Mouse (Mus musculus) heart, embryonic 13.5 days (tissue): Measurements from ENCODE around the gene Saysd1. TPM values are rescaled to one million over a fixed set of nuclear protein-coding genes. Genes with fewer than 3 reads are reported as not detected.
"Not testable (repeated sequence)": the region's sequence is repeated elsewhere in the genome, so short reads cannot be mapped to it uniquely, and the experiment has no call there.

Experiments
- ATAC-seq: fragments of 200-750 bp; cut with Nextera tagmentation; 2 replicates; pipeline ENCODE4 v1.8.0; 2017; ENCODE audit warnings: moderate TSS enrichment; ENCODE audit not compliant: insufficient number of reproducible peaks, low FRiP score, low TSS enrichment; ENCODE audit errors: extremely low read depth
- H3K27ac ChIP-seq: fragments of 300-500 bp; sonication (generic); replicated peaks from 2 replicates; pipeline ENCODE4 v1.5.1; 2015; ENCODE audit warnings: moderate library complexity, mild to moderate bottlenecking, inconsistent platforms
- H3K27me3 ChIP-seq: fragments of 300-500 bp; sonication (generic); replicated peaks from 2 replicates; pipeline ENCODE4 v1.6.1; 2015; ENCODE audit warnings: mild to moderate bottlenecking, inconsistent platforms
- H3K36me3 ChIP-seq: fragments of 300-500 bp; sonication (generic); 2 replicates; pipeline ENCODE4 v1.6.1; 2015; ENCODE audit warnings: mild to moderate bottlenecking, inconsistent platforms
- H3K4me1 ChIP-seq: fragments of 300-500 bp; sonication (generic); 2 replicates; pipeline ENCODE4 v1.6.1; 2015; ENCODE audit warnings: inconsistent platforms
- H3K4me2 ChIP-seq: fragments of 300-500 bp; sonication (generic); 2 replicates; pipeline ENCODE4 v1.6.1; 2015; ENCODE audit warnings: inconsistent platforms, mild to moderate bottlenecking, moderate library complexity
- H3K4me3 ChIP-seq: fragments of 300-500 bp; sonication (generic); 2 replicates; pipeline ENCODE4 v1.5.1; 2015; ENCODE audit warnings: moderate library complexity, mild to moderate bottlenecking, inconsistent platforms
- H3K9ac ChIP-seq: fragments of 300-500 bp; sonication (generic); 2 replicates; pipeline ENCODE4 v1.6.1; 2015; ENCODE audit warnings: inconsistent platforms, mild to moderate bottlenecking, moderate library complexity
- H3K9me3 ChIP-seq: fragments of 300-500 bp; sonication (generic); 2 replicates; pipeline ENCODE4 v1.6.1; 2016; ENCODE audit warnings: inconsistent platforms
- WGBS: fragments of 180-500 bp; shearing (Covaris S2); methylation state at CpG from one replicate; pipeline ENCODE4 v1.1.7; 2015; ENCODE audit warnings: mixed read lengths; 5-methylcytosine and 5-hydroxymethylcytosine counted together
- polyA plus RNA-seq: library from polyadenylated mRNA; unstranded; fragments of >200 nt; fragmentation: Nextera tagmentation; extraction: Ambion mirVana; gene quantifications from 2 replicates; pipeline ENCODE4 v1.2.1, GENCODE M21; 2015

The Saysd1 gene
- polyA plus RNA-seq, 1 experiment from 2014 or later: 8.0 TPM

DNA sequence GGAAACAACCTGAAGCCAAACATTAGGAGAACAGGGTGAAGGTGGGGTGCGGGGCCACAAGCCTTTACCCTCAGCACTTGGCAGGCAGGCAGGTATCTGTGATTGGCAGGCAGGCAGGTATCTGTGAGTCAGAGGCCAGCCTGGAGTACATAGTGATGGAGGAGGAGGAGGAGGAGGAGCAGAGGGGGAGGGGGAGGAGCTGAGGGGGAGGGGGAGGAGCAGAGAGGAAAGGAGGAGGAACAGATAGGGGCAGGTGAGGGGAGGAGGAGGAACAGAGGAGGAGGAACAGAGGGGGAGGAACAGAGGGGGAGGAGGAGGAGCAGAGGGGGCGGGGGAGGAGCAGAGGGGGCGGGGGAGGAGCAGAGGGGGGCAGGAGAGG lies 105.6 kb downstream of the Saysd1 start:
- ATAC-seq: no peak
- no peaks in the 10 kb centered on the region for H3K9me3 ChIP-seq
- H3K27me3 ChIP-seq: no peaks in the 10 kb centered on the region
- H3K36me3 ChIP-seq: no peaks in the 10 kb centered on the region
- 61% methylated on average over 3 of the region's 3 CpGs for WGBS
- H3K4me2 ChIP-seq: no peak overlapping the region
- no peak overlapping the region for H3K4me3 ChIP-seq
- H3K27ac ChIP-seq: no peak overlapping the region
- no peak overlapping the region for H3K9ac ChIP-seq
- peaks cover 35% of the 10 kb centered on the region for H3K4me1 ChIP-seq

DNA sequence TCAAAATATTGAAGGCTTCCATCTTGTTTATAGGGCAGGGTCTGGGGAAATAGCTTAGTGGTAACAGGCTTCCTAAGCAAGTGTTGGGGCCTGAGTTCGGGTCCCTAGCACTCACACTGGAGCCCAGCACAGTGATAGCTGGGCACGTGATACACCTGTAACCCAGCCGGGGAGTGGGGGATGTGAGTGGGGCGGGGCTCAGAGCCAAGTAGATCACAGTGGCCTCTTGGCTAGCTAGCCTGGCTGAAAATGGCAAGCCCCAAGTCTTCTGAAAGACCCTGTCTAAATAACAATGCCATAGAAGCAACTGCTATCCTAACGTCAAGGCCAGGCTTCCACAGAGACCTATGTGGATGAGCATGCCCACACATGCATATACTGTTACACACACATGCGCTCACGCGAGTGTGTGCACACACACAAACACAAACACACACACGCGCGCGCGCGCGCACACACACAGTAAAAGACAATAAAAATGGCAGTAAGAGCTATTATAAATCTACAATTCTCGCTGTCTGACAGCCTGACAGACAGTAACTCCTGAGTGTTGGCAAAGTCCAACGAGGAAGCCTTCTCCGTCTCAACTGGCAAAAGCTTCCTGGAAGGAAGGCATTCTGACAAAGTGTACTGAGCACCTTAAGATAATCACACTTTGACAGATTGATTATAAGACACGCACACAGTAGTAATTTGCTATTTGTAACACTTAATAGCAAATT lies 106.2 kb downstream of the Saysd1 start:
- no peaks in the 10 kb centered on the region for H3K36me3 ChIP-seq
- H3K27me3 ChIP-seq: no peaks in the 10 kb centered on the region
- H3K9ac ChIP-seq: no peak overlapping the region
- no peaks in the 10 kb centered on the region for H3K9me3 ChIP-seq
- no peak overlapping the region for H3K4me3 ChIP-seq
- WGBS: 75% methylated on average over 19 of the region's 19 CpGs
- no peak overlapping the region for H3K27ac ChIP-seq
- no peak overlapping the region for H3K4me2 ChIP-seq
- ATAC-seq: no peak
- peaks cover 35% of the 10 kb centered on the region for H3K4me1 ChIP-seq

DNA sequence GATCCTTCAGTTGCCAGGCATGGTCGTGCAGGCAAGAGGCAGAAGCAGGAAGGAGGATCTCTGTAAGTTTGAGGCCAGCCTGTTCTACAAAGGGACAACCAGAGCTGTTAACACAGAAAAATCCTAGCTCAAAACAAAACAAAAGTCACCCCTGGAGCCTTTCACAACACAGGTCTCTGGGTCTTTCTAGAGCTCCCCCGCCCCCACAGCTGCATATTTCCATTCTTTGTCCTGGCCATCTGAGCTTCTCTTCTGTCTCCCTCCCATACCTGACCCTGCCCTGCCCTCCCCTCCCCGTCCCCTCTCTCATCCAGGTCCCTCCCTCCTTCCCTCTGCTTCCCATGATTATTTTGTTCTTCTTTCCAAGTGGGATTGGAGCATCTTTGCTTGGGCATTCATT lies 108.7 kb downstream of the Saysd1 start:
- H3K9me3 ChIP-seq: no peaks in the 10 kb centered on the region
- H3K4me3 ChIP-seq: no peak overlapping the region
- 60% methylated on average over 3 of the region's 3 CpGs for WGBS
- no peak overlapping the region for H3K27ac ChIP-seq
- no peak overlapping the region for H3K4me2 ChIP-seq
- H3K4me1 ChIP-seq: peaks cover 21% of the 10 kb centered on the region
- no peaks in the 10 kb centered on the region for H3K36me3 ChIP-seq
- no peaks in the 10 kb centered on the region for H3K27me3 ChIP-seq
- ATAC-seq: no peak
- H3K9ac ChIP-seq: no peak overlapping the region

DNA sequence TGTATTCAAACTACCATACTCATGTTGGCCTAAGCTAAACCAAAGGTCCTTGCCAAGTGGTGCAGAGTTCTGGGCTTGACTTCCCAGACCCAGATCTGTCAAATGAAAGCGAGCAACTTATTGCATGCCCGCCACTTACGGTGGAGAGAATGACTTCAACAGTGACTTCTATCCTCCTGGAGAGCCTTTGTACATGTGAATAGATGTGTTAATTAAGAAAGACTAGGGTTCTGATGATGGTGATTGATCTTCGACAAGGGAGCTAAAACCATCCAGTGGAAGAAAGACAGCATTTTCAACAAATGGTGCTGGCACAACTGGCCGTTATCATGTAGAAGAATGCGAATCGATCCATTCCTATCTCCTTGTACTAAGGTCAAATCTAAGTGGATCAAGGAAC lies 110.9 kb downstream of the Saysd1 start:
- not testable (repeated sequence) for H3K4me3 ChIP-seq, H3K9ac ChIP-seq, H3K27me3 ChIP-seq, H3K9me3 ChIP-seq, H3K4me2 ChIP-seq, H3K36me3 ChIP-seq, ATAC-seq, H3K27ac ChIP-seq, H3K4me1 ChIP-seq
- 81% methylated on average over 7 of the region's 7 CpGs for WGBS

Other genes with a start within 250 kb of the Saysd1 start
- 39.9 and 41.0 TPM in 2 replicates for gene Gng2, start 160.9 kb downstream of the Saysd1 start, polyA plus RNA-seq
- 3.0 and 3.1 TPM in 2 replicates for gene Kcnk5, start 43.3 kb upstream of the Saysd1 start, polyA plus RNA-seq
- gene Kcnk16, start 130.7 kb upstream of the Saysd1 start, polyA plus RNA-seq: 0.17 and 0.18 TPM in 2 replicates
- 13.9 and 16.3 TPM in 2 replicates for gene Nudt13, start 156.2 kb upstream of the Saysd1 start, polyA plus RNA-seq
- gene Ecd, start 209.6 kb upstream of the Saysd1 start, polyA plus RNA-seq: 30.8 and 34.1 TPM in 2 replicates
- 19.7 and 24.1 TPM in 2 replicates for gene Fam149b, start 209.6 kb upstream of the Saysd1 start, polyA plus RNA-seq